Mouse (Mus musculus) kidney, postnatal 25 days (tissue): Measurements from ENCODE around the gene Cdc20b.

Experiments
- DNase-seq, 2 experiments: peaks; one replicate each; pipeline ENCODE4 v3.0.0; 2021; ENCODE audit warnings: mixed read lengths in 2 of 2

The Cdc20b gene

GRCm38 (mm10) chr13:113100879-113101278, 66.0 kb downstream of the Cdc20b start, which contains the start of gene Gzma:
TSS of gene Gzma (minus strand) at chr13:113100981.
- no peak for DNase-seq

GRCm38 (mm10) chr13:113101804-113102203, 66.9 kb downstream of the Cdc20b start:
- no peak for DNase-seq

GRCm38 (mm10) chr13:113104759-113105158, 69.8 kb downstream of the Cdc20b start:
- DNase-seq = no peak

GRCm38 (mm10) chr13:113118977-113119376, 84.1 kb downstream of the Cdc20b start:
- DNase-seq = no peak

- DNase-seq = no peak
Observed at GRCm38 (mm10) chr13:113120324-113121237, 85.7 kb downstream of the Cdc20b start.

- no peak for DNase-seq
Observed at GRCm38 (mm10) chr13:113121326-113121725, 86.4 kb downstream of the Cdc20b start.

GRCm38 (mm10) chr13:113129974-113130373, 95.1 kb downstream of the Cdc20b start:
- DNase-seq = no peak

GRCm38 (mm10) chr13:113139597-113139996, 104.7 kb downstream of the Cdc20b start:
- no peak for DNase-seq
